Mouse (Mus musculus): ENCODE data around the gene Rab6b.

The Rab6b gene

DNA sequence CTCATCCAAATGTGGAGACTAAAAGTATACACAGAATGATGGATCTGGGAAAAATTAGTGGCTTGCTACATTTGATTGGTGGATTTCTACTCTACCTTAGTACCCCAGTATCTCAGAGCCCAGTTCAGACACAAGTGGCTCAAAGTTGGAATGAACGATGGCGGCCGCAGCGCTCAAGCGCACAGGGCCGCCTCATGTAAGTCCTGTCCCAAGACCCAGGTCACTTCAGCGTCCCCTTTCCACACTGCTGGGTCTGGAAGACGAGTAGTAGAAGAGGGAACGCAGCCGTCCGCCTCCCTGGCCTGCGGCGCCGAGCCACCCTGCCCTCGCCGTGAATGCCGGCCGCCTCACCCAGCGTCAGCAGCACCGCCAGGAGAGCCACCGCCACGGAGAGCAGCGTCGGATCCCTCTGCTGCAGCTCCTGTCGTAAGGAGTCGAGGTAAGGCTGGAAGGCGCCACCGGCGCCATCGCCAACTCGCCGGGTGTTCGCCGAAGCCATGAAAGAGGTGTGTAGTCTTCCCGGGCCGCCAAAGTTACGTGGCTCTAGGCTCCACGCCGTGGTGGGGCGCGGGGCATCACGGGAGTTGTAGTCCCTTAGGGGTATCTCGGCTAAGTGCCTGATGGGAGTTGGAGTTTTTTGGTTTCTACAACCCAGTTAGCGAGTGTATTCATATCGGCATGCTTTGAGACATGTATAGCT lies 90.1 kb downstream of the Rab6b start, which contains the start of gene Srprb:
Gene Srprb (minus strand): TSS at position 577 of the 700 bp plus-strand sequence.
- DNase-seq (ENCODE audit: low read depth, low spot score): peak; percentile 85

DNA sequence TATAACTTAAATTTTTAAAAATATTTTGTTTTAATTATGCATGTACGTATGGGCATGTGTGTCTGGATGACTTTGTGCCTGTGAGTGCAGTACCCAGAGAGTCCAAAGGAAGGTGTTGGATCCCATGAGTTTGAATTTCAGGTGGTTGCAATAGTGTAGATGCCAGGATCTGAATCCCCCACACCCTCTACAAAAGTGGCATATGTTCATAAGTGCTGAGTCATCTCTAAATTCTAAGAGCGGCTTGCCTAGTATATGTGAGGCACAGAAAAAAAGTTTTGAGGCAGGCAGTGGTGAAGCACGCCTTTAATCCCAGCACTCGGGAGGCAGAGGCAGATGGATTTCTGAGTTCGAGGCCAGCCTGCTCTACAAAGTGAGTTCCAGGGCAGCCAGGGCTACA lies 94.2 kb downstream of the Rab6b start:
- no peak for DNase-seq (ENCODE audit: low read depth, low spot score)

DNA sequence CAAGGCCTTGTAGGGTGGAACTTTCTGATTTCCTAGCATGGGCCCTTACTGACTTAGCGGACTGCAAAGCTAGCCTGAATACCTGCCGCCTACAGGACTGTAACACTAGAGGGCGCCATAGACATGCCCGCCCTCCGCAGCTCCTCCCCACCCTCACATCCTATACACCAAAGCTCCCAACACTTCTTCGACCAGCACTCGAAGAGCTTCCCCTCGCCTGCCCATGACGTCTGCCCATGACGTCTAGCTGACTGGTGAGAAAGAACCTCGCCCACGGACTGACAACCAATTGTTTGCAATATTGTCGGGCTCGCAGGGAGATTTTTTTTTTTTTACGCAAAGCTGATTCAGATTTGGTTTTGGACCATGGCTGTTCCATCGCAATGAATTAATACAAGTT lies 96.3 kb downstream of the Rab6b start:
- DNase-seq (ENCODE audit: low read depth, low spot score): no peak

DNA sequence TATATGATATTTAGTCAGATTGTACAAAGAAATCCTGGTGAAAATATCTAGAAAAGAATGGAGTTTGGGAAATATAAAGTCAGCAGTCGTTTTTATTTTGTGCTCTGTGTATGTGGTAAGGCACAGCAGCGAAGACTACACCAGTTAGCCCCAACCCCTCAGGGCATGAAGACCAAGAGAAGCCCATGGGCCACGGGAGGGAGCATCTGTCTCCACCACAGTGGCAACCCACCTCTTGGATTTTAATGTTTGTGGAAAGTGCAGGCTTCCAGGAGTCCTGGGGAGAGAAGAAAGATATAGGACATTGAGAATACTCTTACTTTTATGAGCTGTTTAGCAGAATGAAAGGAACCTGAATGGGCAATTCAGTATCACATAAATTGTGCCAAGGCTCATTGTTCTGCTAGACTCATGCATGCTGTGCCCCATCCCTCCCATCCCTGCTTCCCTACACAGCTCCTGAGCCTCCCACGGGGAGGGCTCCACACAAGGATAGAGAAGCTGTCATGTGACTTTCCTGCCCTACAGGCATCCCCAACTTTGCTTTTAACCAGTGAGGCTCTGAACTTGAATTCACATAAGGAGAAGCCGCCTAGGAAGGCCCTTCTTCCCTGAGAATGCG lies 97.3 kb downstream of the Rab6b start:
- DNase-seq (ENCODE audit: low read depth, low spot score): no peak

DNA sequence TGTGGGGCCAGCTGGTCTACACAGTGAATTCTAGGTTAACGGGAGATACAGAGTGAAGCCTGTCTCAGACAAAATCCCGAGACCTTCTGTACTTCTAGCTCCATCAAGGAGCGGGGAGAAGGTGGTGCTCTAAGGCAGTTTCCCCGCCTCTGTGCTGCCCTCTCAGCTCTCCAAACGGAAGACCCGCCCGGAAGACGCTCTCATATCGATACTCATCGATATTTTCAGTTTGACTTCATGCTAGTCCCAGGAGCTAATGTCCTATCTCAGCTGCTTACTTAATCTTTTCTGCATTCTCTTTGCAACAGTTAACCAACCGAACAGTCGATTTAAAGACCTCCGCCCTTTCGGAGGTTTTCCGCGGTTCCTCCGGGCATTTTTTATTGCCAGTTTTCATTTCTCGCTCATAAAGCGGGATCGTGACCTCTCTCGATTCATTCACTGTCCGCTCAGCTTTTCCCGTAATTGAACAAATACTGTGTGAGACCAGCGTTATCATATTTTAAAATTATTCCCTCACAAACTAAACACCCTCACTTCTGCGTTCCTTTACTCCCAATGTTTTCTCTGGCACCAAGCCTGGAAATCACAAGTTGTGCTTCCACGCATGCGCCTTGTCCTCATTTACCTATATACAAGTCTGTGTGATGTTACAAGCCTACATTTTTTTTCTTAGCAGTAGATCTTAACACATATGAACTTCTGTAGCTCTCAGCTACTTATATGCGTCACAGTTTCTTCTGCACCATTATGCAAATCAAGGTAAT lies 101.2 kb downstream of the Rab6b start:
- DNase-seq (ENCODE audit: low read depth, low spot score): no peak

DNA sequence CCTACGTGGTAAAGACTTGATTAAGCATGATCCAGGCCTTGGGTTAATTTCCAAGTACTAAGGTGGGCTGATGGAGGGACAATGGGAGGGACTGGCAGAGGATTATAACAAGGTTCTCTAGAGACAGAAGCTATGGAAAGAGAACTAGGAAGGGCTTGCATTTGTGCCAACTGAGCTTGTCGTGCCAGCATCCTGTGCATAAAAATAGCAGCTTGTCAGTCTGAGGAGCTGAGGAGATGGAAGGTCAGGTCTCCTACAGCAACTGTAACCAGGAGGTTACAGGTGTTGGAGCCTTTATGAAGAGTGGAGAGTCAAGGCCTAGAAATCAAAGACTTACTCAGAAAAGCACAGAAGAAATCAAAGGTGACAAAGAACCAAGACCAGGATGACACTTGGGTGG lies 102.0 kb downstream of the Rab6b start:
- no peak for DNase-seq (ENCODE audit: low read depth, low spot score)

DNA sequence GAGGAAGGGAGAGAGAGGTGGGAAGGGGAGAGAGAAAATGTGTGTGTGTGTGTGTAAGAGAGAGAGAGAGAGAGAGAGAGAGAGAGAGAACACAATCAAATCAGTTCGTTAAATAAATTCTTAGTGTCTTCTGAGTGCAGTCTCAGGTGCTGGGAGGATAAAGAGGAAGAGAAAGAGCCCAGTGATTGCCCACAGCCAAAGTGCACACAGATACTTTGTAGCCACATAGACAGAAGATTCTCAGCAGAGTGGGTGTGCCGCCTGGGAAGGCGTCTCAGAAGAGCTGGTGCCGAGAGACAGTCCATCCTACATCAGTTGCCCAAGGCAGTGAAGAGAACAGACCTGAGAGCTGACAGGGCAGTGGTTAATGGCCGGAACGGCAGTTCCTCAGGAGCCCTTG lies 102.7 kb downstream of the Rab6b start:
- no peak for DNase-seq (ENCODE audit: low read depth, low spot score)

DNA sequence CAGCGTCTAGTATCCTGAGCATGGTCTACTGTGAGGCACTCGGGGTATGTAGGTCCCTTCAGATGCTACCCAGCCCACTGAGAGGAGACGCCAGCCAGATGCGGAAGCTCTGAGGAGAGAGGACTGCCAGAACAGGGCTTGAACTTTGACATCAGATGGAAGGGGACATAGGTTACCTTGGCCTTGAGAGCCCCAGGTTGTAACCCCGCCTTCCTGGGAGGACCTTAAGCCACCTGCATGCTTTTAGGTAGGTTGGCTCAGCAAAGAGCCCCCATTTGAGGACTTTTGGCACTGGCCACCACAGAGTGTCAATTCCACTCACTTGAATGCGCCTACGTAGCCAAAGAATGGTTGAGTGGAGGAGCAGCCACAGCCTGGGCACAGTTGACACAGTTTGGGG lies 113.1 kb downstream of the Rab6b start:
- no peak for DNase-seq (ENCODE audit: low read depth, low spot score)

DNA sequence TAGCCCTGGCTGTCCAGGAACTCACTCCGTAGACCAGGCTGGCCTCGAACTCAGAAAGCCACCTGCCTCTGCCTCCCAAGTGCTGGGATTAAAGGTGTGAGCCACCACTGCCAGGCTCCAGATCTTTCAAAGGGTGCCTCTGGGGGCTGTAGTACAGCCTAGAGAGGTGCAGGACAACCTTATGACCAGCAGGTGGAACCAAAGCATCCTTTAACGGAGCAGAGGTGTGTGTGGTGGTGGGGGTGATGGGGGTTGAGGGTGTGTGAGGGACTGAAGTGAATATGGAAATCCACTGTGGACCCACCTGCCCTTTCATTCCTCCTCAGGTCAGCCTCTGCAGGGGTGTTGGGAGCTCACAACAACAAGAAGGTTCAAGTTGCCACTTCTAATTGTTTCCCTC lies 113.9 kb downstream of the Rab6b start:
- no peak for DNase-seq (ENCODE audit: low read depth, low spot score)

DNA sequence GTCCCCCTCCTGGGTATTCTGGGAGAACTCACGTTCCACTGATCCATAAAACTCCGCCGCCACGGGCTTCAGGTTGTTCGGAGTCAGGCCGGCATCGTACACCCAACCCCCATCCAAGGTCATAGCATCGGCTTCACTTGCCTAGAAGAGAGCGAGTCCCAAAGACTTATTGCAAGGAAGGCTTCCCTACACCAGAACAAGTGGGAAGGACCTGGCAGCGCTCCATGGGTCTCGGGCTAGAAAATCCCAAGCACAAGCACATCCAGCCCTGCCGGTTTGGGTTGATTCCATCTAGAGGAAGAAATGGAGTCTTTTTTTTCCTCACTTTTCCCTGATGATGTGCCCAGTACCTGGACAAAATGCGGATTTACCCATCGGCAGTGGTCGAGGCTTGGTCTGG lies 115.2 kb downstream of the Rab6b start:
- no peak for DNase-seq (ENCODE audit: low read depth, low spot score)

DNA sequence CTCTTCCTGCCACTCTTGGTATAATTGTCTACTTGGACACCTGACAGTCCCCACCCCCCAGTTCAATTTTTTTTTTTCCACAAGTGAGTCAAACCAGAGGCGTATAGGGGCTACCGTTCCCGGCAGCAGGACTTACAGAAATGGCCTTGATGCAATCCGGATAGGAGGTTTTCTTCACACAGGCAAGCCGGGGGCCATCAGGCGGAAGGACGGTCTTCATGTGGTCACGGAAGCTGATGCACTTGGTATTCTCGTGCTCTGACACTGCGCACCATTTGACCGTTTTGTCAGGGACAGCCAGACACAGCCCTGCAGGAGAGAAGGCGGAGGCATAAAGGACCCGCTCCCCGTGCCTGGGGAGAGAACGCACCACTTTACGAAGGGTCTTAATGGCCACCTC lies 116.2 kb downstream of the Rab6b start:
- no peak for DNase-seq (ENCODE audit: low read depth, low spot score)

DNA sequence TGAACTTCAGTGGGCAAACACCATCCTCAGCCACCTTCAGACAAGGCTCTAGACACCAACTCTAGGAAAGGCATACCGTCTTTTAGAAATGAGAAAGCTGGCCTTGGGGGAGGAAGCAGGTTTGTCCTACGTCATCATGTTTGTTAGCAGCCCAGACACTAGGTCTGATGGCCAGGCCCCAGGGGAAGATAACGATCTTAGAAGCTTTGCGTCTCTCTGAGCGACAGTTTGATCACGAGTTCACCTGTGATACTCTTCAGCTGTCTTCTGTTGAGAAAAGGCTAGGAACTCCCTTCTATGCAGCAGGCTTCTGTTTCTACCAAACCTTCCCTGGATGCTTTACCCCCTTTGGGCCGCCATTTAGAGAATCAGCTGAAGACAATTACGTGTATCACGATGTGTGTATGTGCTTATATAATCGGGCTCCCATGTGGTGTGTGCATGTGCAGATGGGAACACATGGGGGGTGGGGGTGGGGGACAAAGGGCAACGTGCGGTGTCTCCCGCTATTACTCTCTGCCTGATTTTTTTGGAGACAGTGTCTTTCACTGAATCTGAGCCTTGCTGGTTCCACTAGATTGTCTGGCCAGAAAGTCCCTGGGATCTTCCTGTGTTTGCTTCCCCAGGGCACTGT lies 116.9 kb downstream of the Rab6b start:
- no peak for DNase-seq (ENCODE audit: low read depth, low spot score)

DNA sequence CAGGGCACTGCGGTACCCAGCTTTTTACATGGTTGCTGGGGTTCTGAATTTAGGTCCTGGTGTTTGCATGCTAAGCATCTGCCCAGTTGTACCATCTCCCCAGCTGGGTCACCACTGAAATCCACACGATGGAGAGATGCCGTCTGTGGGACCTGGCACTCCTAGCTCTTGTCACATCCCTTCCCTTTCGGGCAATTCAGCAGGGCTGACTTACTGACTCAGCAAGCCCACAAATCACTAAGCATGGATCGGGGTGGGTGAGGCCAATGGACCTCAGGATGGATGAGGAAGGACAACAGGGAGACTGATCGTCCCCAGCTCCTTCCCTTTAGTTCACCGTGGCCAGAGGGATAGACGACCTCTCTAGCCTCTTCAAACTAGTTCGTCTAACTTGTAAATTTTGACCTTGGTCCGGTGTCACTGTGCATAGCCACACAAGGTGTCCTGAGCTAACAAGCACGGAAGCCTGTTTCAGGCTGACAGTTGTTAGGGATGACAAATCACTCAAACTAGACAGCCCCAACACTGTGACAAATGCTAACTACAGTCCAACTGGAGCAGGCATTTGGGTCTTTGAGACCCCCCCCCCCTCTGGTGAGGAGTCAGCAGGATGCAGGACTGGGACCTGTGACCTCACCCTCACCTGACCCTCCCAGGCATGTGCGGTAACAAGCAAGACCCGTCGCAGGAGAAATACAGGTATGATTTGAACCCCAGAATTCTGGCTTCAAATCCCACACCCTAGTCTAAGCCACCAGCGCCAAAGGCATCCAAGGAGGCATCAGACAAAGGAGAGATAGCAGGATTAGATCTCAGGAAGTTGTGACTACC lies 117.7 kb downstream of the Rab6b start:
- no peak for DNase-seq (ENCODE audit: low read depth, low spot score)

DNA sequence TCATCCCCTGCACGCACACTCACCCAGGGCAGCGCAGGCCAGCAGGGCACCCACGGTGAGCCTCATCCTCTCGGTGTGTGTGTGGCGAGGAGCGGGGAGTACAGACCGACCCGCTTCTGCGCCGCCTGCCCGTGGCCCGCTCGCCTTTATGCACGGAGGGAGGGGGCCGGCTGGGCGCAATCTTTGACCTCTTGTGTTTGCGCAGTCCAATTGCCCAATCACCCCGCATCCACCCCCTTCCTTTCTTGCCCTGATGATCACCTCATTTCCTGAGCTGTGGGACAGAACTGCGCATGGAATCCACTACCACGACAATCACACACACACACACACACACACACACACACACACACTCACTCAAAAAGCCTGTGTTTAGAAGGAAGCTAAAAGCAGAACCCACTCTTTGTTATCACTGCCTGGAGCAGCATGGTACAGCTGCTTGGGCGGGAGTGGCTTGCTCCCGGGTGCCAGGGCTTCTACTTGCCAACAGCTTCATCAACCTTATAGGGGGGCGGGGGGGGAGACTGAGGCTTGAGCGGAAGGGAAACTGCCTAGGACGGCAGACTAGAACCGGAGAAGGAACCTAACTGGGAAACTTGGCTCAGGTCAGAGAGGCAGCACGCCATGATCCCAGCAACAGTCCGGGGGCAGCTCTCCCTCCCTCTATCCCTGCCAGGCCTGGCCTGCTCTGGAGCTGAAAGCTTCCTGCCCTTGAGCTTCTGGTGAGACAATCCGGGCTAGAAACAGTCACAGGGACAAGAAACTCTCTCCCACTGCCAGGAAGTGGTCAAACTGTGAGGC lies 118.8 kb downstream of the Rab6b start, which contains the start of the genes Gm20425 and Trf:
Gene Gm20425 (minus strand): TSS at position 157 of the 801 bp plus-strand sequence.
Gene Trf (minus strand): TSS at position 294 of the 801 bp plus-strand sequence.
- DNase-seq (ENCODE audit: low read depth, low spot score): no peak

DNA sequence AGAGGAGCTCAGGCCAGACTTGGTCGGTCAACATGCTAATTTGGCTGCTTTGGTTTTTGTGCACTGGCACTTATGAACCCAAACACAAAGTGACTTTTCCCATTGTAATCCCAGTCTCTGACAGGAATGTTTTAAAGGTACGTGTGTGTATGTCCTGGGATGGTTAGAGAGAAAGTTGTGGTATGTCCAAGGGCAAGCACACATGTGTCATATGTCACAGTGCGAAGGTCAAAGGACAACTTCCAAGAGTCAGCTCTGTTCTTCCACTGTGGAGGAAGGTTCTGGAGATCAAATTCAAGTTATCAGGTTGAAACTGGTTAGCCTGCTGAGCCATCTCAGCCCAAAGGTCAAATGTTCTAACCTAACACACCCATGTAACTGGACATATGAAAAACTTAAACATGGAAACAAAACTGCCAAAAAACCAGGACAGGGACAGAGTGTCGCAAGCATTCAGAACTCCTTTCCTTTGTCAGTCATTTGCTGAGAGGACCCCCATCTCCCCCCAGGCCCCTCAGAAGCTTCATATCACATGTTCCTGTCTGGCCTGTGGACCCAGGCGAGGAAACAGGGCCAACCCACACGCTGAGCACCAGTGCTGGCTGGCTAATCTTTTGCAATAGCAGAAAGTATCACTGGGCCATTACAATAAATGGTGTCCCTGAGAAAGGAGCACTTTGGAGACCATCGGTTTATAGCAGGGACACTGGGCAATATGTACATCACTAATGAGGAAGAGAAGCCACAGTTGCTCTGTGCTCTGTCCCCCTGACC lies 120.8 kb downstream of the Rab6b start:
- DNase-seq (ENCODE audit: low read depth, low spot score): no peak

DNA sequence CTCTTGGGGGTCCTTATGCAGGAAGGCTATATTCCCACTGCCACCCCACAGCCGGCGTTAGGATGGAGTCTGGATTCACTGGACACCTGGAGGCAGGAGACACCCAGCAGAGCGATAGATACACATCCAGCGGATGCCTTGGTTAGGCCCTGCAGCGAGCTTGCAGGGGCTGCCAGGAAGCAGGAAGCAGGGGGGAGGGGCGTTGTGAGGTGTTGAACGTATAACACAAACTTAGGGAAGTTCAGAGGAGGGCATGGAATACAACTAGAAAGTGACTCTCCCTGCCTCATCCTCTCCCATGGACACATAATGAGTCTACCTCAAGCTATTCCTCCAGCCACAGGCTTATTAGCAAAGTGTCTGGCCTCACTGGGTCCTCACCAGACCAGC lies 121.4 kb downstream of the Rab6b start:
- DNase-seq (ENCODE audit: low read depth, low spot score): no peak

DNA sequence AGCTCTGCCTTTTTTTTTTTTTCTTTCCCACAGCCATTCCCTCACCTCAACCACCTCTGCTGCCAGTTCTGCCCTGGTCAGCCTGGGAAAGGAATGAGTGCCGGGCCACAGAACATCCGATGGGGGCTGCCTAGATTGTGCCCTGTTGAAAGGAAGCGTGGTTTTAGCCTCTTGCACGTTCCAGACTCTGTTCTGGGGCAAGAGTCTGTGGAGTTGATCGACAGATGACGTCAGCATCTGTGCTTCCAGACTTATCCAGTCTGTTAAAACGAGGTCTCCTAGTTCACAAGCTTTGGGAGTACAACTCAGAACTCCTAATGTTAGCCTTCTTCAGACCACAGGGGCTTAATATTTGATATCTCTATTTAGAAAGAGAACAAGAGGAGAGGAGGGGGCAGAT lies 122.5 kb downstream of the Rab6b start:
- no peak for DNase-seq (ENCODE audit: low read depth, low spot score)

DNA sequence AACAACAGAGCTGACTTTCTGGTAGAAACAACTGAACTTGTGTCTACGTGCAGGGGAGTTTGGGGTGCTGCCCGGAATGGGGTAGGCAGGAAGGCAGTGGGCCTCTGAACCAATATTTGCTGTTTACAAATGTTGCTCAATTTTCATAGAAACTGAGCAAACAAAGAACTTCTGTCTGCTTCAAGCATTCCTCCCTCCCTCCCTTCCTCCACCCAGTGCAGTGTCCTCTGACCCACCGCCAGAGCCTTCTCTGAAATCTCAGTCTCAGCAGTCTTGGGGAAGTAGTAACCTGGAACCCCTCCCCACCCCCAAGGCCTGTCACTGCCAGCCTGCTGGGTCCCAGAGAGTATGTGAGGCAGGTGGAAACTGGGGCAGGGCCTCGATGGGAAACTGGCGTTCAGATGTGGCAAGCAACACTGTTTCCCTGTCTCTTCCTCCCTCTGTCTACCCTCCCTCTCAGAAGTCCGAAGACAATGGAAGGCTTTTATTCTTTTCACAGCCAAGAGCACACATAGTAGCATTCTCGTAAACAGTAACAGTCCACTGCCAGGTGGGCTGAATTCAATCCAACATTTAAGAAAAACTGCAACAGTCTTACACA lies 123.1 kb downstream of the Rab6b start:
- DNase-seq (ENCODE audit: low read depth, low spot score): no peak
